Mouse (Mus musculus): ENCODE data around the gene Lrrc10b. TPM values are rescaled to one million over a fixed set of nuclear protein-coding genes. Genes with fewer than 3 reads are reported as not detected.
A peak's percentile ranks its signal among the peaks of the same experiment; 100 is the strongest.

Lrrc10b gene
- polyA plus RNA-seq, 1 experiment from 2014 or later: 1.1 TPM

DNA sequence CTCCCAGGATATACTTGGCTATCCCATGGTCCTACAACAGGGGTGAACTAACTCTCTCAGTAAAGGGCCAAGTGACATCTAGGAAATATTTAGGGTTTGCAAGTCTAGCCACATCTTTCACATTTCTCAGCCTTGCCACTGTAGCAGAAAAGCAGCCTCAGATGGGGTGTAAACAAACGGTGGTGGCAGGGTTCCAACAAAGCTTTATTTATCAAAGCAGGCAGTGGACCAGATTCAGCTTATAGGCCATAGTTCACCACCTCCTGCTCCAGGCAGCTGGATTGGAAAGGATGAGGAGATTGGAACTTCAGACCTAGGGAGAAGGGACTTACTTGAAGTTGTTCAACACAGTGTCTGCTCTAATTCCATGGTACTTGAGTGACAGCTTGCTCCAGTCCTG is 32.5 kb downstream of the Lrrc10b start:
- Histone ChIP-seq H3K9me3 (no peaks in the 10 kb centered on the region), H3K4me1 (peaks cover 23% of the 10 kb centered on the region), H3K9ac (replicated peaks) (no peak overlapping the region), H3K27ac (replicated peaks) (no peak overlapping the region), H3K4me2 (replicated peaks) (no peak overlapping the region), H3K36me3 (no peaks in the 10 kb centered on the region), H3K4me3 (no peak overlapping the region), H3K27me3 (no peaks in the 10 kb centered on the region)
- no peak for ATAC-seq (replicated peaks)
- 35% methylated on average over 1 of the region's 1 CpGs for WGBS

DNA sequence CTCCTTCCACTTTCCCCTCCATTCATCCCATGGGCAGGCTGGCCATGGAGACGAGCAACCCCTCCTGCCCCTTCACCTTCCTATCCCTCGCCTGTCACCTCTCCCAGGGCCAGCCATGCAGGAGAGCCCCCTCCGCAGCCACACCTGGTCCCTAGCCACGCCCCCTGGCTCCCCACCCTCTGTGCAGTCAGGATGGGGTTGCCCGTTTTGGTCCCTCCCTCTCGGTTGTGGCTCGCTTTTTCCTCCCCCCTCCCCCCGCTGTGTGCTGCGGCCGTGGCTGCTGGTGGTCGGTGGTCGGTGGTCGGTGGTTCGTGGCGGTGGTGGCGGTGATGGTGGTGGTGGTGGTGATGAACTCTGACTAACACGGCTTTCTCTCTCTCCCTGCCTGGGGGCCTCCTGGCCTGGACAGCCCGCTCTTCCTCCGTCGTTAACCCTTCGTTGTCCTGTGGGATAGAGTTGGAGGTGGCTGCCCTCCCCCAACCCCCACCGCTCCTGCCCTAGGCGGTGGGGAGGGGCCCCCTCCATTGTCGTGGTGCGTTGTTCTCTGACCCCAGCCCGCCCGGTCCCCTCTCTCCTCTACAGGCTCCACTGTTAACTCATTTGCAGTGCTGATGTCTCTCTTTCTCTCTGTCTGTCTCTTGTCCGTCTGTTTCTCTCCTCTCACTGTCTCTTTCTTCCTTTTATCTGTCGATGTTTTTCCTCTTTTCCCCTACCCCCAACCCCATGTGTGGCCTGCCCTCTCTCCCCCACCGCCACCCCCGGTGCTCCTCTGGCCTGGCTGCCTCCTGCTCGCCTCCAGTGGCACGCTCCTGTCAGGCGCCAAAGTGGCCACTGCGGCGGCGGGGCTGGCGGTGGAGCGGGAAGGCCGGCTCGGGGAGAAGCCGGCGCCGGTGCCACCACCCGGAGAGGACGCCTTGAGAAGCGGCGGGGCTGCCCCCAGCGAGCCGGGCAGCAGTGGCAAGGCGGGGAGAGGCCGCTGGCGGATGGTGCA is 35.0 kb downstream of the Lrrc10b start:
- Histone ChIP-seq H3K9me3 (no peaks in the 10 kb centered on the region), H3K4me2 (replicated peaks) (peak overlapping the region; percentile 43), H3K4me1 (peaks cover 24% of the 10 kb centered on the region), H3K4me3 (peak overlapping the region; percentile 23), H3K27me3 (no peaks in the 10 kb centered on the region), H3K9ac (replicated peaks) (peak overlapping the region; percentile 15; the same call in 1 of the 2 replicates), H3K36me3 (no peaks in the 10 kb centered on the region), H3K27ac (replicated peaks) (no peak overlapping the region)
- ATAC-seq (replicated peaks): no peak; the same call in 1 of the 2 replicates
- WGBS: 4% methylated on average over 50 of the region's 53 CpGs

DNA sequence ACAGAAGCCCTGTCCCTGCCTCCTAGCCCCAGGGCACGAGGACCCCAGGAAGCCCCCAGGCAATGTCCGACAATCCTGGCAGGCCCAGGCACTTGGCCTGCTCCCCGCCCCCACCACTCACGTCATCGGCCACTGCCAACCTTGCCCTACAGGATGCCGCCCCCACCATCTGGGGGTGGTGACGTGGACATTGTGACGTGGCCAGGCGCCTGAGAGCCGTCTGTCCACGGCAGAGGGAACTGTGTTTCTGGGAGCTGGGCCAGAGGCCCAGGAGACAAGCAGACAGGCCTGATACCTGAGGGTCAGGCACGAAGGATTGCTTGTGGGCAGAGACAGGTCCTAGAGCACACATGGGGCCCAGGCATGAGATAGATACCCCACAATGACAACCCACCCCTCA is 39.8 kb downstream of the Lrrc10b start:
- 62% methylated on average over 12 of the region's 12 CpGs for WGBS
- no peak overlapping the region for H3K4me2 ChIP-seq (replicated peaks)
- no peak overlapping the region for H3K9ac ChIP-seq (replicated peaks)
- no peaks in the 10 kb centered on the region for H3K27me3 ChIP-seq
- H3K36me3 ChIP-seq: no peaks in the 10 kb centered on the region
- H3K4me3 ChIP-seq: no peak overlapping the region
- peaks cover 37% of the 10 kb centered on the region for H3K4me1 ChIP-seq
- no peak overlapping the region for H3K27ac ChIP-seq (replicated peaks)
- no peaks in the 10 kb centered on the region for H3K9me3 ChIP-seq
- ATAC-seq (replicated peaks): no peak

DNA sequence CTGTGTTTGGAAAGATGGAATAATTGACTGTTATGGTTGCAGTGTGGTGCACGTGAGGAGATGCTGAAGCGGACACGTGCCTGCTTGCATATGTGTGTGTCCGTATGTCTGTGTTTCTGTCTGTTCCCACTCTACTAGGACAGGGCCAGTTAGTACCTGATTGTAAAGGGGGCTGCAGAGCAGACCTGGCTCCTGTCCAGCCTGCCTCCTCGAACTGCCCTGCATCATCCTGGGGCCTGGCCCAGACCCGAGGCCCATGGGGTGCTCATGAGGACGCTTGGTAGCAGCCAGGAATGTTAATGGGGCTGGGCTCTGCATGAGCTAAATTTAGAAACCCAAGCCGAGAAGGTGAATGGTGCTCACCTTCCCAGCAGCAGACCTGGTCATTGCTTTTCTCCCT is 40.4 kb downstream of the Lrrc10b start:
- no peaks in the 10 kb centered on the region for H3K27me3 ChIP-seq
- H3K4me1 ChIP-seq: peaks cover 32% of the 10 kb centered on the region
- H3K4me2 ChIP-seq (replicated peaks): no peak overlapping the region
- no peaks in the 10 kb centered on the region for H3K36me3 ChIP-seq
- no peak for ATAC-seq (replicated peaks)
- no peak overlapping the region for H3K27ac ChIP-seq (replicated peaks)
- no peaks in the 10 kb centered on the region for H3K9me3 ChIP-seq
- no peak overlapping the region for H3K4me3 ChIP-seq
- 49% methylated on average over 8 of the region's 8 CpGs for WGBS
- no peak overlapping the region for H3K9ac ChIP-seq (replicated peaks)

DNA sequence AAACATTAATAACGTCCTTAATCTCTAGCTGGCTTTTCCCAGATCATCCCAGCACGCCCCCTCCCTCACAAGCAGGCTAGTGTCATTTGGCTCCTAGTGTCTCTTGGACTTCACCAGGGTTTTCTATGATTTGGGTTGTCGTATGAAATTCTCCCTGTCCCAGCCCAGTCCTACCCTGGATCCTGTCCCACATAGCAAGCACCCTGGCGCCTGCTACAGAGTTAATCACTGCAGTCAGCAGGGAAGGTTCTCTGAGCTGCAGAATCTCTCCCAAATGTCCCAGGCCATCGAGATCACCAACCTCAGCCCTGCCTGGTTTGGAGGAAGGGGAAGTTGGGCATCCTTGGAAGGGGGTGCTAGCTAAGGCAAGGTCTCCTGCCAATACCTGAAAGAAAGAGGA is 41.8 kb downstream of the Lrrc10b start:
- WGBS: 75% methylated on average over 5 of the region's 5 CpGs
- no peaks in the 10 kb centered on the region for H3K27me3 ChIP-seq
- H3K27ac ChIP-seq (replicated peaks): no peak overlapping the region
- H3K9me3 ChIP-seq: no peaks in the 10 kb centered on the region
- ATAC-seq (replicated peaks): no peak
- no peak overlapping the region for H3K9ac ChIP-seq (replicated peaks)
- H3K4me1 ChIP-seq: peaks cover 26% of the 10 kb centered on the region
- H3K4me2 ChIP-seq (replicated peaks): no peak overlapping the region
- H3K36me3 ChIP-seq: no peaks in the 10 kb centered on the region
- no peak overlapping the region for H3K4me3 ChIP-seq

DNA sequence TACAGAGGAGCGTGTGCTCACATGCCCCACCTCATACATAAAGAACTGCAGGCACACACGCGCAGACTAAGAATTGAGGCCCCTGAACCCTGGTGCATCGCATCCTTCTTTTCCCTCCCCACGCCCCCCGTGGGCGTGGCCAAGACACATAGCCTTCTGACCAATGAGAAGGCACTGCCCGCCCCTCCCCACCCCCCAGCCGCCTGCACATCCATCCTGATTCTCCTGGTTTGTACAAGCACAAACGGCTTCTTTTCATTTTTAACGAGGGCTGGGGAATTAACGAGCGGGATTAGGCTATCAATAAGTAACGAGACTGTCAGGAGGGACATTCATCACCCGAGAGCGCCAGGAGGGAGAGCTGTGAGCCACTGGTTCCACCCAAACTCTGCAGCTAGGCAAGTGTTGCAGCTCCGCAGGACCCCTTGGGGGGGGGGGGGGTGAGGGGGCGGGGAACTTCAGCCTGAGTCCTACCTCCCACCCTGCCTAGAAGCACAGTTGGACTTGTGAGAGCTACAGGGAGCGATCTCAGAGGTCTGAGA is 43.5 kb downstream of the Lrrc10b start:
- ATAC-seq (replicated peaks): peak; percentile 90
- peaks cover 26% of the 10 kb centered on the region for H3K4me1 ChIP-seq
- peak overlapping the region; percentile 77 for H3K27ac ChIP-seq (replicated peaks)
- under 1% methylated on average over 19 of the region's 19 CpGs for WGBS
- no peaks in the 10 kb centered on the region for H3K36me3 ChIP-seq
- H3K9ac ChIP-seq (replicated peaks): peak overlapping the region; percentile 7; the same call in 1 of the 2 replicates
- H3K4me2 ChIP-seq (replicated peaks): peak overlapping the region; percentile 55
- no peaks in the 10 kb centered on the region for H3K9me3 ChIP-seq
- no peaks in the 10 kb centered on the region for H3K27me3 ChIP-seq
- H3K4me3 ChIP-seq: peak overlapping the region; percentile 40

Other genes with a start within 250 kb of the Lrrc10b start
- 0.18 and 0.26 TPM in 2 replicates for gene Myrf, start 216.7 kb downstream of the Lrrc10b start, polyA plus RNA-seq (2015; fragmentation: Nextera tagmentation; extraction: Ambion mirVana)
- gene Dagla, start 152.6 kb downstream of the Lrrc10b start, polyA plus RNA-seq (2015; fragmentation: Nextera tagmentation; extraction: Ambion mirVana): 6.7 and 6.8 TPM in 2 replicates
- gene Syt7, start 68.4 kb downstream of the Lrrc10b start, polyA plus RNA-seq (2015; fragmentation: Nextera tagmentation; extraction: Ambion mirVana): 8.9 and 10.3 TPM in 2 replicates
- gene Ppp1r32, start 25.5 kb upstream of the Lrrc10b start, polyA plus RNA-seq (2015; fragmentation: Nextera tagmentation; extraction: Ambion mirVana): 1.5 and 3.0 TPM in 2 replicates
- gene Cpsf7, start 67.8 kb upstream of the Lrrc10b start, polyA plus RNA-seq (2015; fragmentation: Nextera tagmentation; extraction: Ambion mirVana): 51.6 and 52.6 TPM in 2 replicates
- 62.7 and 63.1 TPM in 2 replicates for gene Sdhaf2, start 68.7 kb upstream of the Lrrc10b start, polyA plus RNA-seq (2015; fragmentation: Nextera tagmentation; extraction: Ambion mirVana)
- gene Tmem216, start 98.8 kb upstream of the Lrrc10b start, polyA plus RNA-seq (2015; fragmentation: Nextera tagmentation; extraction: Ambion mirVana): 43.3 and 47.8 TPM in 2 replicates
- gene Cyb561a3, start 119.7 kb upstream of the Lrrc10b start, polyA plus RNA-seq (2015; fragmentation: Nextera tagmentation; extraction: Ambion mirVana): 18.8 and 21.3 TPM in 2 replicates
- gene Tmem138, start 119.9 kb upstream of the Lrrc10b start, polyA plus RNA-seq (2015; fragmentation: Nextera tagmentation; extraction: Ambion mirVana): 39.0 and 40.5 TPM in 2 replicates
- gene Ddb1, start 147.9 kb upstream of the Lrrc10b start, polyA plus RNA-seq (2015; fragmentation: Nextera tagmentation; extraction: Ambion mirVana): 264 and 270 TPM in 2 replicates
- 23.8 and 24.0 TPM in 2 replicates for gene Tkfc, start 148.2 kb upstream of the Lrrc10b start, polyA plus RNA-seq (2015; fragmentation: Nextera tagmentation; extraction: Ambion mirVana)
- 0.38 and 0.39 TPM in 2 replicates for gene Vwce, start 176.7 kb upstream of the Lrrc10b start, polyA plus RNA-seq (2015; fragmentation: Nextera tagmentation; extraction: Ambion mirVana)
- gene Pga5, start 220.6 kb upstream of the Lrrc10b start, polyA plus RNA-seq (2015; fragmentation: Nextera tagmentation; extraction: Ambion mirVana): not detected in 2 replicates
- 39.3 and 41.1 TPM in 2 replicates for gene Vps37c, start 231.3 kb upstream of the Lrrc10b start, polyA plus RNA-seq (2015; fragmentation: Nextera tagmentation; extraction: Ambion mirVana)

Measured in forebrain, embryonic 15.5 days (tissue).